7 mouse cellular contexts compared by ENCODE assay signal in the genomic region with DNA sequence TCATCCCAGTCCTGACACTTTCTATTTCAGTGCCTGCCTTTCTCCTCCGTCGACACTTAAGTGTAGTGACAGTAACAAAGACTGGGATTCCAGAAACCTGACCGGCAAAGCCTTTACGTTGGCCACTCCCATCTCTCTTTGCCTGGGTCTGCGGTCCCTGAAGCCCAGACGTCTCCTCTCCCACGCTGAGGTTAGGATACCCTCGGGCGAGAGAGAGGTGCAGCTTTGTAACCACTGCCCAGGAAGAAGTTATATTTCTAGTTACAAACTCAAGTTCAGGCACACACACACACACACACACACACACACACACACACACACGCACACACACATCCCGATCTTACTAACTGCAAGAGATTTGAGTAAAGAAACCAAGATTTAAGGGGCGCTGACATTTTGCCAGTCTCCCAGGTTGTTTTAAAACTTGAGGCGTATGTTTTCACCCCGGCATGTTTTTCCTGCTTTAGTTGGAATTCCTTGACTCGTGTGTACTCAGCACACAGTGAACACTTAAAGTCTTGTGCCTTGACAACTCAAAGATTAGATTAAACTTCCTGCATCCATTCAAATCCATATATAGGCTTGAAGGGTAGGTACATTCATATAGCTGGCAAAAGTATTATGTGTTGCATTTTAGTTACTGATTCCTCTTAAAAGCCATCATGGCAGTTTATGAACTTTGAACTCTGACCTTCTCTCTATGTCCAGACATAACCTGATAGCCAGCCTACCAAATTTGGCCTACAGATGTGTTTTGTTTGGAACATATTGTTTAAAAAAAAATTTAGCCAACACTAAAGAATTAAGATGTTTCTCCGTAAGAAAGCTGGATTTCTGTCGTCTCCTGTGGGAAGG. TPM values are rescaled to one million over a fixed set of nuclear protein-coding genes. Genes with fewer than 3 reads are reported as not detected.
DNase-seq lines count a peak whose midpoint lies in the region; ATAC-seq and TF ChIP-seq lines count a peak whose summit lies in the region.

No protein-coding gene starts in this region.

- no peaks in the 10 kb centered on the region for H3K9me3 ChIP-seq in lung, embryonic 14.5 days (ENCODE audit: low read depth, low read length)
- H3K9me3 ChIP-seq in embryonic facial prominence, embryonic 13.5 days: no peaks in the 10 kb centered on the region
- H3K9me3 ChIP-seq in intestine, embryonic 15.5 days: no peaks in the 10 kb centered on the region

- DNase-seq in lung, embryonic 14.5 days: peak; percentile 61
- DNase-seq in lung, postnatal 14 days: no peak
- no peak for DNase-seq in spleen, postnatal 4 days (ENCODE audit: low spot score in 2 of 2)
- no peak for DNase-seq in right cerebral cortex, postnatal 36 days (ENCODE audit: low spot score in 2 of 2)

- 0 out of 2 replicates have a peak, but pooled peaks cover 4% of the 10 kb centered on the region for H3K36me3 ChIP-seq in lung, embryonic 14.5 days (ENCODE audit: insufficient read depth)
- no peaks in the 10 kb centered on the region for H3K36me3 ChIP-seq in embryonic facial prominence, embryonic 13.5 days
- H3K36me3 ChIP-seq in intestine, embryonic 15.5 days: no peaks in the 10 kb centered on the region

- H3K27me3 ChIP-seq in lung, embryonic 14.5 days (ENCODE audit: insufficient read depth, low read length): no peaks in the 10 kb centered on the region
- no peaks in the 10 kb centered on the region; the same call in 1 of the 2 replicates for H3K27me3 ChIP-seq in embryonic facial prominence, embryonic 13.5 days
- H3K27me3 ChIP-seq in intestine, embryonic 15.5 days (replicated peaks): no peaks in the 10 kb centered on the region

- peak overlapping the region; percentile 83 for H3K9ac ChIP-seq in lung, embryonic 14.5 days
- H3K9ac ChIP-seq in embryonic facial prominence, embryonic 13.5 days: peak overlapping the region; percentile 81
- peak overlapping the region; percentile 69 for H3K9ac ChIP-seq in intestine, embryonic 15.5 days

- no peak for TF ChIP-seq CTCF in lung, embryonic 14.5 days (IDR thresholded peaks at IDR 0.05; ENCODE audit: low read depth)

- 0 out of 2 replicates have a peak, but pooled peaks cover 5% of the 10 kb centered on the region for H3K4me1 ChIP-seq in lung, embryonic 14.5 days (ENCODE audit: insufficient read depth)
- H3K4me1 ChIP-seq in embryonic facial prominence, embryonic 13.5 days: peaks cover 33% of the 10 kb centered on the region
- H3K4me1 ChIP-seq in intestine, embryonic 15.5 days (replicated peaks): 0 out of 2 replicates have a peak, but pooled peaks cover 3% of the 10 kb centered on the region

- peak overlapping the region; percentile 97 for H3K27ac ChIP-seq in lung, embryonic 14.5 days (ENCODE audit: low read depth)
- peak overlapping the region; percentile 93 for H3K27ac ChIP-seq in embryonic facial prominence, embryonic 13.5 days
- H3K27ac ChIP-seq in intestine, embryonic 15.5 days: peak overlapping the region; percentile 98

- 9% methylated on average over 17 of the region's 17 CpGs for WGBS in lung, embryonic 14.5 days
- WGBS in embryonic facial prominence, embryonic 13.5 days: 20% methylated on average over 17 of the region's 17 CpGs
- 13% methylated on average over 17 of the region's 17 CpGs for WGBS in intestine, embryonic 15.5 days

- H3K4me2 ChIP-seq in lung, embryonic 14.5 days: peak overlapping the region; percentile 66
- peak overlapping the region; percentile 76 for H3K4me2 ChIP-seq in embryonic facial prominence, embryonic 13.5 days
- H3K4me2 ChIP-seq in intestine, embryonic 15.5 days (replicated peaks): peak overlapping the region; percentile 64

- H3K4me3 ChIP-seq in lung, embryonic 14.5 days (ENCODE audit: low read depth, low read length): peak overlapping the region; percentile 63
- H3K4me3 ChIP-seq in embryonic facial prominence, embryonic 13.5 days: peak overlapping the region; percentile 71
- peak overlapping the region; percentile 62 for H3K4me3 ChIP-seq in intestine, embryonic 15.5 days (replicated peaks)

- ATAC-seq in lung, embryonic 14.5 days (ENCODE audit: insufficient read depth): peak; percentile 61
- ATAC-seq in embryonic facial prominence, embryonic 13.5 days (ENCODE audit: insufficient number of reproducible peaks, insufficient read depth, low FRiP score, low TSS enrichment, low read depth): no peak
- ATAC-seq in intestine, embryonic 15.5 days: peak; percentile 62; the same call in 1 of the 2 replicates
- ATAC-seq in monocyte, adult 5-6 weeks (replicated peaks; ENCODE audit: insufficient number of reproducible peaks, low FRiP score, low TSS enrichment, poor library complexity, severe bottlenecking): peak; percentile 23; the same call in 1 of the 2 replicates

RNA-seq across cellular contexts. Expression of gene Arhgap31, which starts 0.6 kb away (rescaled TPM):
- polyA plus RNA-seq in lung, embryonic 14.5 days (2014; fragmentation: Nextera tagmentation; extraction: Ambion mirVana): 21.6 and 22.0 TPM in 2 replicates
- polyA plus RNA-seq in embryonic facial prominence, embryonic 13.5 days (2015; fragmentation: Nextera tagmentation; extraction: Ambion mirVana): 14.0 and 15.5 TPM in 2 replicates
- polyA plus RNA-seq in intestine, embryonic 15.5 days (2015; fragmentation: Nextera tagmentation; extraction: Ambion mirVana): 6.8 and 7.6 TPM in 2 replicates
- 8.6 to 14.4 TPM (median 13.7 TPM) in 3 replicates for total RNA-seq in monocyte, adult 5-6 weeks (2017)

RNA-seq across cellular contexts. Expression of gene B4galt4, which starts 28.4 kb away (rescaled TPM):
- 36.6 and 39.0 TPM in 2 replicates for polyA plus RNA-seq in lung, embryonic 14.5 days (2014; fragmentation: Nextera tagmentation; extraction: Ambion mirVana)
- polyA plus RNA-seq in embryonic facial prominence, embryonic 13.5 days (2015; fragmentation: Nextera tagmentation; extraction: Ambion mirVana): 23.1 and 29.1 TPM in 2 replicates
- polyA plus RNA-seq in intestine, embryonic 15.5 days (2015; fragmentation: Nextera tagmentation; extraction: Ambion mirVana): 21.5 and 22.1 TPM in 2 replicates
- 3.7 to 8.1 TPM (median 7.8 TPM) in 3 replicates for total RNA-seq in monocyte, adult 5-6 weeks (2017)
